Comparison of ENCODE assay signal across 15 mouse cellular contexts in the genomic region with DNA sequence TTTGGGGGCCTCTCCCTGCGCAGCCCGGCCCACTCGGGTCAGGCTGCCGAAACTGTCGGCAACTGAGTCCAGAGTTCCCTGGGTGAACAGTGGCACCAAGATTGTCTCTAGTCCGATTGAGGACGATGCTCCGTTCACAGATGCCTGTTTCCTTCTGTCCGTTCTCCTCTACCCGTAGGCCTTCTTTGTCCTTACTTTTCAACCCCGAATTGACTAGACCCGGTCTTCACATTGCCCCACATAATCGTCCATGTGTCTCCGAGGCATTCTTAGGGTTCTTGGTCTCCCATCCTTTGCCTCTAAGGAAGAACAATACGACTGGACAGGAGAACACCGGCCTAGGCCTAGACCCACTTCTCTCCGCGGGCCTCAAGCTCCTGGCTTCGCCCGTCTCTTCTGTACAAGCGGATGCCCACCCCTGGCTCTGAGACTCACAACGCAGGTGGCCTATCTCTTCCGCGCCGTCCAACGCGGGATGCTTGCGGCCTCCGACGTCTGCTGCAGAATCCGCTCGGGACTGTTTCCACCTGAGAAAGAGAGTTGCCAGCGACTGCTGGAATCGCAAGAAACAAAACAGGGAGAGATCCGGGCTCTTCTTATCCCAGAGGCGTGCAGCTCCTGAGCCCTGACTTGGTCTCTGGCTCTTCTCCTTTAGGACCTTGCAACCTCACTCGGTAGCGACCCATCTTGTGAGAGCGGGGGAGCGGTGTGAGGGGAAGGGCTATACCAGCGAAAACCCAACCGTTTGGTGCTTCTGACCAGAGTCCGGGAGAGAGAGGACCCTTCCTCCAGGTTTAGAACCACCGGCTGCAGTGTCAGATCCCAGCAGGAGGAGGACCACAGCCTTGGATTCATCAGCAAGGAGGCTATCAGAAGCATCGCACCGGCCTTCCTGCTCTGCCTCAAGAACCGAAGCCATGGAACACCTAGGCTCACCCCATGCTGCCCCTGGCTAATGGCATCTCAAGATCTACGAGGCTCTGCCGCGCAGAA. TPM values are rescaled to one million over a fixed set of nuclear protein-coding genes. Genes with fewer than 3 reads are reported as not detected.
DNase-seq lines count a peak whose midpoint lies in the region; ATAC-seq and TF ChIP-seq lines count a peak whose summit lies in the region.
"Had no signal": no experiment of that assay in that cellular context is flagged by ENCODE, and none has a peak within 500 bp of the region (broad histone marks: within the 10 kb centered on the region; RNA-seq: fewer than 3 reads in every experiment).

No protein-coding gene starts in this region.

- TF ChIP-seq CTCF in heart, adult 2 months (IDR thresholded peaks at IDR 0.05) = no peak
- TF ChIP-seq CTCF in forebrain, postnatal 0 days (IDR thresholded peaks at IDR 0.05; ENCODE audit: low read depth) = no peak

- ATAC-seq in heart, embryonic 12.5 days (ENCODE audit: insufficient number of reproducible peaks, low FRiP score) = no peak
- no peak for ATAC-seq in hindbrain, embryonic 11.5 days (ENCODE audit: low FRiP score)
- no peak for ATAC-seq in limb, embryonic 13.5 days (ENCODE audit: low FRiP score, low read depth)
- no peak for ATAC-seq in neural tube, embryonic 11.5 days (ENCODE audit: insufficient read depth, low FRiP score, low TSS enrichment)
- ATAC-seq in forebrain, postnatal 0 days = no peak
- no peak for ATAC-seq in liver, embryonic 11.5 days (replicated peaks; ENCODE audit: low FRiP score)

- H3K27me3 ChIP-seq in heart, embryonic 12.5 days (replicated peaks) = peaks cover 98% of the 10 kb centered on the region
- peaks cover 49% of the 10 kb centered on the region for H3K27me3 ChIP-seq in heart, adult 2 months (ENCODE audit: control insufficient read depth, insufficient read depth, low read length)
- H3K27me3 ChIP-seq in hindbrain, embryonic 11.5 days (ENCODE audit: control insufficient read depth, insufficient read depth, low read length) = peaks cover 89% of the 10 kb centered on the region
- peaks cover 87% of the 10 kb centered on the region for H3K27me3 ChIP-seq in limb, embryonic 13.5 days
- H3K27me3 ChIP-seq in neural tube, embryonic 11.5 days (ENCODE audit: control insufficient read depth, insufficient read depth, low read length) = peaks cover 89% of the 10 kb centered on the region
- H3K27me3 ChIP-seq in forebrain, postnatal 0 days (ENCODE audit: insufficient read depth, low read length) = peaks cover 85% of the 10 kb centered on the region
- H3K27me3 ChIP-seq in liver, embryonic 11.5 days (replicated peaks; ENCODE audit: control insufficient read depth, insufficient read depth, low read length) = peaks cover 98% of the 10 kb centered on the region

- H3K27ac ChIP-seq in heart, embryonic 12.5 days (ENCODE audit: poor library complexity, severe bottlenecking) = no peak overlapping the region
- no peak overlapping the region for H3K27ac ChIP-seq in heart, adult 2 months
- no peak overlapping the region for H3K27ac ChIP-seq in hindbrain, embryonic 11.5 days (ENCODE audit: low read depth, low read length)
- peak overlapping the region; percentile 90; the same call in 1 of the 2 replicates for H3K27ac ChIP-seq in limb, embryonic 13.5 days
- H3K27ac ChIP-seq in neural tube, embryonic 11.5 days (ENCODE audit: low read depth, low read length) = no peak overlapping the region
- H3K27ac ChIP-seq in forebrain, postnatal 0 days (ENCODE audit: low read depth, low read length) = no peak overlapping the region
- no peak overlapping the region for H3K27ac ChIP-seq in liver, embryonic 11.5 days (ENCODE audit: low read depth, low read length)
- H3K27ac ChIP-seq: embryonic facial prominence, embryonic 12.5 days; heart, embryonic 15.5 days; kidney, embryonic 15.5 days had no signal

- H3K4me2 ChIP-seq in heart, embryonic 12.5 days = no peak overlapping the region
- 0 out of 2 replicates have a peak overlapping the region, but pooled peaks have one; percentile 3 for H3K4me2 ChIP-seq in hindbrain, embryonic 11.5 days (replicated peaks; ENCODE audit: low read depth, low read length)
- H3K4me2 ChIP-seq in limb, embryonic 13.5 days (replicated peaks) = peak overlapping the region; percentile 82
- peak overlapping the region; percentile 19 for H3K4me2 ChIP-seq in neural tube, embryonic 11.5 days (ENCODE audit: low read depth)
- H3K4me2 ChIP-seq in forebrain, postnatal 0 days (ENCODE audit: low read depth) = no peak overlapping the region
- H3K4me2 ChIP-seq in liver, embryonic 11.5 days = no peak overlapping the region
- H3K4me2 ChIP-seq: lung, embryonic 14.5 days had no signal

- WGBS in heart, embryonic 12.5 days = 5% methylated on average over 50 of the region's 50 CpGs
- 11% methylated on average over 50 of the region's 50 CpGs for WGBS in heart, adult 2 months
- 8% methylated on average over 50 of the region's 50 CpGs for WGBS in hindbrain, embryonic 11.5 days
- 11% methylated on average over 50 of the region's 50 CpGs for WGBS in limb, embryonic 13.5 days
- WGBS in neural tube, embryonic 11.5 days = 5% methylated on average over 50 of the region's 50 CpGs
- WGBS in forebrain, postnatal 0 days = 8% methylated on average over 50 of the region's 50 CpGs
- 7% methylated on average over 50 of the region's 50 CpGs for WGBS in liver, embryonic 11.5 days

- no peaks in the 10 kb centered on the region for H3K79me2 ChIP-seq in heart, adult 2 months (replicated peaks; ENCODE audit: control insufficient read depth, insufficient read depth, low read length)

- H3K9me3 ChIP-seq in heart, embryonic 12.5 days (replicated peaks) = no peaks in the 10 kb centered on the region
- no peaks in the 10 kb centered on the region for H3K9me3 ChIP-seq in hindbrain, embryonic 11.5 days (ENCODE audit: control insufficient read depth, low read length)
- H3K9me3 ChIP-seq in limb, embryonic 13.5 days = no peaks in the 10 kb centered on the region
- no peaks in the 10 kb centered on the region for H3K9me3 ChIP-seq in neural tube, embryonic 11.5 days (ENCODE audit: control insufficient read depth, low read length)
- H3K9me3 ChIP-seq in forebrain, postnatal 0 days (ENCODE audit: low read length) = no peaks in the 10 kb centered on the region
- H3K9me3 ChIP-seq in liver, embryonic 11.5 days (ENCODE audit: control insufficient read depth, low read length) = no peaks in the 10 kb centered on the region
- H3K9me3 ChIP-seq: embryonic facial prominence, embryonic 12.5 days; heart, embryonic 15.5 days; kidney, embryonic 15.5 days had no signal

- no peaks in the 10 kb centered on the region for H3K36me3 ChIP-seq in heart, embryonic 12.5 days
- H3K36me3 ChIP-seq in heart, adult 2 months (ENCODE audit: control insufficient read depth, insufficient read depth, low read length) = no peaks in the 10 kb centered on the region
- no peaks in the 10 kb centered on the region for H3K36me3 ChIP-seq in hindbrain, embryonic 11.5 days (ENCODE audit: control insufficient read depth, insufficient read depth, low read length)
- no peaks in the 10 kb centered on the region for H3K36me3 ChIP-seq in limb, embryonic 13.5 days
- H3K36me3 ChIP-seq in neural tube, embryonic 11.5 days (ENCODE audit: control insufficient read depth, insufficient read depth, low read length) = no peaks in the 10 kb centered on the region
- H3K36me3 ChIP-seq in forebrain, postnatal 0 days (ENCODE audit: insufficient read depth) = no peaks in the 10 kb centered on the region
- H3K36me3 ChIP-seq in liver, embryonic 11.5 days (ENCODE audit: control insufficient read depth, insufficient read depth, low read length) = no peaks in the 10 kb centered on the region
- H3K36me3 ChIP-seq: embryonic facial prominence, embryonic 12.5 days; heart, embryonic 15.5 days; kidney, embryonic 15.5 days had no signal

- intact Hi-C loops in heart, adult 2 months (cut with DNase I) = loop anchor here (1.0 to 2.0 kb wide), 2 partner anchors 75 to 157 kb away; no protein-coding TSS in a partner anchor

- no peak for TF ChIP-seq POLR2A in heart, adult 2 months (IDR thresholded peaks at IDR 0.05; ENCODE audit: insufficient read depth, low read depth, low read length)

- 0 out of 2 replicates have a peak overlapping the region, but pooled peaks have one; percentile 4 for H3K4me3 ChIP-seq in heart, embryonic 12.5 days
- no peak overlapping the region for H3K4me3 ChIP-seq in heart, adult 2 months
- peak overlapping the region; percentile 8; the same call in 1 of the 2 replicates for H3K4me3 ChIP-seq in hindbrain, embryonic 11.5 days (ENCODE audit: low read depth, low read length)
- peak overlapping the region; percentile 69 for H3K4me3 ChIP-seq in limb, embryonic 13.5 days
- H3K4me3 ChIP-seq in neural tube, embryonic 11.5 days (ENCODE audit: low read depth, low read length) = peak overlapping the region; percentile 10
- H3K4me3 ChIP-seq in forebrain, postnatal 0 days (ENCODE audit: low read depth, low read length) = no peak overlapping the region
- no peak overlapping the region for H3K4me3 ChIP-seq in liver, embryonic 11.5 days (ENCODE audit: low read depth, low read length)

- DNase-seq in heart, adult 2 months = no peak
- peak; percentile 60 for DNase-seq in hindbrain, embryonic 11.5 days (ENCODE audit: low spot score)
- DNase-seq in neural tube, embryonic 11.5 days (ENCODE audit: low spot score) = peak; percentile 28
- no peak for DNase-seq in forebrain, postnatal 0 days
- DNase-seq in layer of hippocampus, adult 9-11 months = no peak
- no peak for DNase-seq in liver, embryonic 11.5 days (ENCODE audit: low spot score)

- no peak overlapping the region for H3K9ac ChIP-seq in heart, embryonic 12.5 days
- H3K9ac ChIP-seq in heart, adult 2 months (ENCODE audit: low read depth, low read length) = no peak overlapping the region
- no peak overlapping the region for H3K9ac ChIP-seq in hindbrain, embryonic 11.5 days (ENCODE audit: low read depth, low read length)
- H3K9ac ChIP-seq in limb, embryonic 13.5 days = peak overlapping the region; percentile 98
- H3K9ac ChIP-seq in neural tube, embryonic 11.5 days (ENCODE audit: low read length) = no peak overlapping the region
- no peak overlapping the region for H3K9ac ChIP-seq in forebrain, postnatal 0 days
- no peak overlapping the region for H3K9ac ChIP-seq in liver, embryonic 11.5 days (ENCODE audit: low read depth, low read length)
- H3K9ac ChIP-seq: embryonic facial prominence, embryonic 12.5 days; heart, embryonic 15.5 days; kidney, embryonic 15.5 days; lung, embryonic 14.5 days had no signal

- TF ChIP-seq EP300 in heart, adult 2 months (IDR thresholded peaks at IDR 0.05; ENCODE audit: insufficient read depth, low read depth, low read length) = no peak

- peaks cover 36% of the 10 kb centered on the region for H3K4me1 ChIP-seq in heart, embryonic 12.5 days (replicated peaks)
- no peaks in the 10 kb centered on the region for H3K4me1 ChIP-seq in heart, adult 2 months (ENCODE audit: control insufficient read depth, insufficient read depth, low read length)
- H3K4me1 ChIP-seq in hindbrain, embryonic 11.5 days (replicated peaks; ENCODE audit: control insufficient read depth, insufficient read depth, low read length) = peaks cover 12% of the 10 kb centered on the region
- peaks cover 70% of the 10 kb centered on the region for H3K4me1 ChIP-seq in limb, embryonic 13.5 days
- H3K4me1 ChIP-seq in neural tube, embryonic 11.5 days (ENCODE audit: control insufficient read depth, insufficient read depth, low read length) = peaks cover 8% of the 10 kb centered on the region
- no peaks in the 10 kb centered on the region for H3K4me1 ChIP-seq in forebrain, postnatal 0 days (ENCODE audit: insufficient read depth)
- 0 out of 2 replicates have a peak, but pooled peaks cover 6% of the 10 kb centered on the region for H3K4me1 ChIP-seq in liver, embryonic 11.5 days (replicated peaks; ENCODE audit: control insufficient read depth, insufficient read depth, low read length)

RNA-seq across cellular contexts. Expression of a gene that starts 3.7 kb away (rescaled TPM):
- 0.04 and 0.06 TPM in 2 replicates for polyA plus RNA-seq in heart, embryonic 12.5 days (2016; fragmentation: Nextera tagmentation; extraction: Ambion mirVana)
- under 1 TPM in 1 of 2 experiments, not detected in 1; 0.18 TPM for total RNA-seq in heart, adult 2 months (2021)
- polyA plus RNA-seq in heart, adult 2 months (2012; rRNA removed) = 0.06 and 0.08 TPM in 2 replicates
- polyA plus RNA-seq in hindbrain, embryonic 11.5 days (2014; fragmentation: Nextera tagmentation; extraction: Ambion mirVana) = 4.2 and 5.0 TPM in 2 replicates
- polyA plus RNA-seq in limb, embryonic 13.5 days (2015; fragmentation: Nextera tagmentation; extraction: Ambion mirVana) = 7.3 and 7.7 TPM in 2 replicates
- 1.6 and 1.7 TPM in 2 replicates for polyA plus RNA-seq in neural tube, embryonic 11.5 days (2014; fragmentation: Nextera tagmentation; extraction: Ambion mirVana)
- 0.54 and 2.0 TPM in 2 replicates for total RNA-seq in forebrain, postnatal 0 days (2014; rRNA removed)
- polyA plus RNA-seq in forebrain, postnatal 0 days (2015; fragmentation: Nextera tagmentation; extraction: Ambion mirVana) = 0.05 and 0.24 TPM in 2 replicates
- 0.14 TPM in 1 of 2 replicates, not detected in the other for polyA plus RNA-seq in liver, embryonic 11.5 days (2014; fragmentation: Nextera tagmentation; extraction: Ambion mirVana)
- total RNA-seq: adrenal gland, adult 2 months; megakaryocyte, adult 5-6 weeks; neutrophil, adult 5-6 weeks had no signal
- polyA plus RNA-seq: adrenal gland, adult 2 months; heart, embryonic 15.5 days had no signal

Comparison
In these comparisons a context has a peak if more than half of its experiments do, and no peak if none do; other contexts are left out.
1. H3K4me3 ChIP-seq: peak in heart, embryonic 12.5 days (single experiment), hindbrain, embryonic 11.5 days (single experiment), limb, embryonic 13.5 days (single experiment) and neural tube, embryonic 11.5 days (single experiment); none in heart, adult 2 months (single experiment), forebrain, postnatal 0 days (single experiment) and liver, embryonic 11.5 days (single experiment).
2. H3K4me2 ChIP-seq: peak in hindbrain, embryonic 11.5 days (single experiment), limb, embryonic 13.5 days (single experiment) and neural tube, embryonic 11.5 days (single experiment); none in heart, embryonic 12.5 days (single experiment), forebrain, postnatal 0 days (single experiment) and liver, embryonic 11.5 days (single experiment).
3. DNase-seq: peak in hindbrain, embryonic 11.5 days (single experiment) and neural tube, embryonic 11.5 days (single experiment); none in heart, adult 2 months (0 of 2), forebrain, postnatal 0 days (single experiment), layer of hippocampus, adult 9-11 months (single experiment) and liver, embryonic 11.5 days (single experiment).